Mouse (Mus musculus): Measurements from ENCODE around the gene Slc43a2. TPM values are rescaled to one million over a fixed set of nuclear protein-coding genes. Genes with fewer than 3 reads are reported as not detected.

Slc43a2 gene
- polyA plus RNA-seq, 1 experiment from 2014 or later = 12.1 TPM

GRCm38 (mm10) chr11:75559870-75560504 is 28.5 kb downstream of the Slc43a2 start:
- Histone ChIP-seq H3K9ac (replicated peaks) (no peak overlapping the region), H3K27me3 (no peaks in the 10 kb centered on the region), H3K36me3 (peaks cover 16% of the 10 kb centered on the region; the same call in 1 of the 2 replicates), H3K27ac (replicated peaks) (no peak overlapping the region), H3K9me3 (no peaks in the 10 kb centered on the region), H3K4me2 (replicated peaks) (no peak overlapping the region), H3K4me1 (no peaks in the 10 kb centered on the region), H3K4me3 (no peak overlapping the region)
- 89% methylated on average over 8 of the region's 8 CpGs for WGBS
- ATAC-seq (replicated peaks) = no peak

- no peak overlapping the region for H3K4me2 ChIP-seq (replicated peaks)
- WGBS = 77% methylated on average over 14 of the region's 14 CpGs
- ATAC-seq (replicated peaks) = no peak
These were observed 29.3 kb downstream of the Slc43a2 start for GRCm38 (mm10) chr11:75560530-75561409.

GRCm38 (mm10) chr11:75561410-75561791 is 29.9 kb downstream of the Slc43a2 start:
- no peaks in the 10 kb centered on the region for H3K9me3 ChIP-seq
- ATAC-seq (replicated peaks) = no peak
- no peak overlapping the region for H3K9ac ChIP-seq (replicated peaks)
- 90% methylated on average over 5 of the region's 5 CpGs for WGBS
- H3K36me3 ChIP-seq = peaks cover 16% of the 10 kb centered on the region; the same call in 1 of the 2 replicates
- no peak overlapping the region for H3K4me3 ChIP-seq
- no peaks in the 10 kb centered on the region for H3K4me1 ChIP-seq
- H3K4me2 ChIP-seq (replicated peaks) = no peak overlapping the region
- no peaks in the 10 kb centered on the region for H3K27me3 ChIP-seq
- no peak overlapping the region for H3K27ac ChIP-seq (replicated peaks)

More at GRCm38 (mm10) chr11:75560530-75561409, 29.3 kb downstream of the Slc43a2 start:
- no peak overlapping the region for H3K9ac ChIP-seq (replicated peaks)
- H3K27ac ChIP-seq (replicated peaks) = no peak overlapping the region
- H3K4me1 ChIP-seq = no peaks in the 10 kb centered on the region
- no peaks in the 10 kb centered on the region for H3K27me3 ChIP-seq
- no peaks in the 10 kb centered on the region for H3K9me3 ChIP-seq
- H3K36me3 ChIP-seq = peaks cover 16% of the 10 kb centered on the region; the same call in 1 of the 2 replicates
- H3K4me3 ChIP-seq = no peak overlapping the region

- peaks cover 16% of the 10 kb centered on the region; the same call in 1 of the 2 replicates for H3K36me3 ChIP-seq
- H3K27me3 ChIP-seq = no peaks in the 10 kb centered on the region
- H3K9me3 ChIP-seq = no peaks in the 10 kb centered on the region
- no peak for ATAC-seq (replicated peaks)
- no peak overlapping the region for H3K27ac ChIP-seq (replicated peaks)
- no peaks in the 10 kb centered on the region for H3K4me1 ChIP-seq
- no peak overlapping the region for H3K4me3 ChIP-seq
- 88% methylated on average over 8 of the region's 8 CpGs for WGBS
- H3K4me2 ChIP-seq (replicated peaks) = no peak overlapping the region
- H3K9ac ChIP-seq (replicated peaks) = no peak overlapping the region
These were observed 31.3 kb downstream of the Slc43a2 start for GRCm38 (mm10) chr11:75562840-75563239.

- Histone ChIP-seq H3K4me2 (replicated peaks) (no peak overlapping the region), H3K36me3 (peaks cover 21% of the 10 kb centered on the region), H3K9ac (replicated peaks) (no peak overlapping the region), H3K4me1 (no peaks in the 10 kb centered on the region), H3K27me3 (no peaks in the 10 kb centered on the region), H3K9me3 (no peaks in the 10 kb centered on the region), H3K27ac (replicated peaks) (no peak overlapping the region), H3K4me3 (no peak overlapping the region)
- ATAC-seq (replicated peaks) = no peak
- 71% methylated on average over 18 of the region's 18 CpGs for WGBS
These were observed 32.5 kb downstream of the Slc43a2 start for GRCm38 (mm10) chr11:75563851-75564548.

GRCm38 (mm10) chr11:75565849-75566248 is 34.4 kb downstream of the Slc43a2 start:
- H3K4me1 ChIP-seq = no peaks in the 10 kb centered on the region
- H3K27ac ChIP-seq (replicated peaks) = no peak overlapping the region
- H3K4me2 ChIP-seq (replicated peaks) = no peak overlapping the region
- no peaks in the 10 kb centered on the region for H3K27me3 ChIP-seq
- H3K9ac ChIP-seq (replicated peaks) = no peak overlapping the region
- no peaks in the 10 kb centered on the region for H3K9me3 ChIP-seq
- WGBS = 79% methylated on average over 2 of the region's 2 CpGs
- H3K36me3 ChIP-seq = peaks cover 30% of the 10 kb centered on the region
- ATAC-seq (replicated peaks) = no peak
- H3K4me3 ChIP-seq = no peak overlapping the region

GRCm38 (mm10) chr11:75566276-75567196 is 35.0 kb downstream of the Slc43a2 start:
- Histone ChIP-seq H3K36me3 (peaks cover 26% of the 10 kb centered on the region), H3K27me3 (no peaks in the 10 kb centered on the region), H3K4me2 (replicated peaks) (no peak overlapping the region), H3K4me3 (no peak overlapping the region), H3K27ac (replicated peaks) (no peak overlapping the region), H3K9me3 (no peaks in the 10 kb centered on the region), H3K4me1 (no peaks in the 10 kb centered on the region), H3K9ac (replicated peaks) (no peak overlapping the region)
- 82% methylated on average over 13 of the region's 13 CpGs for WGBS
- ATAC-seq (replicated peaks) = no peak

- Histone ChIP-seq H3K4me3 (no peak overlapping the region), H3K36me3 (peaks cover 26% of the 10 kb centered on the region), H3K9me3 (no peaks in the 10 kb centered on the region), H3K9ac (replicated peaks) (no peak overlapping the region), H3K4me2 (replicated peaks) (no peak overlapping the region), H3K4me1 (peaks cover 5% of the 10 kb centered on the region), H3K27me3 (no peaks in the 10 kb centered on the region), H3K27ac (replicated peaks) (no peak overlapping the region)
- 62% methylated on average over 9 of the region's 9 CpGs for WGBS
- ATAC-seq (replicated peaks) = no peak
These were observed 36.0 kb downstream of the Slc43a2 start for GRCm38 (mm10) chr11:75567346-75568114.

- no peak overlapping the region for H3K4me3 ChIP-seq
- no peak overlapping the region for H3K27ac ChIP-seq (replicated peaks)
- no peaks in the 10 kb centered on the region for H3K27me3 ChIP-seq
- peaks cover 21% of the 10 kb centered on the region for H3K36me3 ChIP-seq
- H3K4me1 ChIP-seq = peaks cover 11% of the 10 kb centered on the region
- no peak overlapping the region for H3K9ac ChIP-seq (replicated peaks)
- WGBS = 84% methylated on average over 6 of the region's 6 CpGs
- H3K9me3 ChIP-seq = no peaks in the 10 kb centered on the region
- no peak for ATAC-seq (replicated peaks)
- no peak overlapping the region for H3K4me2 ChIP-seq (replicated peaks)
These were observed 36.6 kb downstream of the Slc43a2 start for GRCm38 (mm10) chr11:75568115-75568511.

- Histone ChIP-seq H3K4me1 (peaks cover 12% of the 10 kb centered on the region), H3K9me3 (no peaks in the 10 kb centered on the region), H3K36me3 (peaks cover 18% of the 10 kb centered on the region), H3K9ac (replicated peaks) (no peak overlapping the region), H3K27me3 (no peaks in the 10 kb centered on the region), H3K27ac (replicated peaks) (no peak overlapping the region), H3K4me3 (no peak overlapping the region), H3K4me2 (replicated peaks) (no peak overlapping the region)
- ATAC-seq (replicated peaks) = no peak
- WGBS = 94% methylated on average over 12 of the region's 12 CpGs
These were observed 37.5 kb downstream of the Slc43a2 start for GRCm38 (mm10) chr11:75568962-75569361.

Data from forebrain, embryonic 15.5 days (tissue).